Comparison of ENCODE assay signal across 25 mouse cellular contexts in the genomic region with DNA sequence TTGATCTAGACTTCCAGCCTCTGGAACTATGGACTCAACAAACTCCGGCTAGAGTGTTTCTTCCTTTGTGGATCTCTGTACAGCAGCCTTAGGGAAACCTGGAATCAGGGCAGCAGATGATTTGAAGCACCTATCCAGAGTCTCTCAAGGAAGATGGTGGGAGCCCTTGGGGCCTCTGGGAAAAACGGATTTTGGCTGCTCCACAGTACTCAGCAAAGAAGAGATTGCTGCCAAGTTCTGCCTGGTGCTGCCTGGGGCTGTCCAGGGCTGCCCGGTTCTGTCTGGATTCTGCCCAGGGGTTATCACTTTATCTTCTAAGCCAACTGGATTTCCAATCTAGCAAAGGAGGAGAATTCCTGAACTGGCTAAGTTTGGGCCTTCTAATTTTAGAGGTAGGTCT. TPM values are rescaled to one million over a fixed set of nuclear protein-coding genes. Genes with fewer than 3 reads are reported as not detected.
"Had no signal": no experiment of that assay in that cellular context is flagged by ENCODE, and none has a peak within 500 bp of the region (broad histone marks: within the 10 kb centered on the region; RNA-seq: fewer than 3 reads in every experiment).

No protein-coding gene starts in this region.

- H3K27me3 ChIP-seq: midbrain, embryonic 12.5 days; neural tube, embryonic 13.5 days; neural tube, embryonic 15.5 days; stomach, embryonic 15.5 days had no signal

- H3K36me3 ChIP-seq: midbrain, embryonic 10.5 days; midbrain, embryonic 12.5 days; neural tube, embryonic 13.5 days; neural tube, embryonic 15.5 days; stomach, embryonic 15.5 days had no signal

- H3K9ac ChIP-seq: liver, embryonic 14.5 days; lung, embryonic 14.5 days; midbrain, embryonic 12.5 days; neural tube, embryonic 13.5 days; neural tube, embryonic 15.5 days; stomach, embryonic 15.5 days had no signal

- H3K27ac ChIP-seq: liver, embryonic 14.5 days; midbrain, embryonic 10.5 days; midbrain, embryonic 12.5 days; neural tube, embryonic 13.5 days; neural tube, embryonic 15.5 days; stomach, embryonic 15.5 days had no signal

- H3K4me3 ChIP-seq: midbrain, embryonic 10.5 days; midbrain, embryonic 12.5 days; myocyte; neural tube, embryonic 13.5 days; neural tube, embryonic 15.5 days; stomach, embryonic 15.5 days had no signal

- DNase-seq: lung, adult 18-20 months; lung, embryonic 14.5 days; lung, postnatal 10 days; lung, postnatal 36 days; midbrain, embryonic 14.5 days; retina, postnatal 1 day; right cerebral cortex, adult 18-20 months; right cerebral cortex, postnatal 25 days; right cerebral cortex, postnatal 4 days; spleen, adult 18-20 months; thymus, adult 2 months; thymus, postnatal 25 days; thymus, postnatal 4 days had no signal

- H3K4me1 ChIP-seq: midbrain, embryonic 10.5 days; midbrain, embryonic 12.5 days; neural tube, embryonic 13.5 days; neural tube, embryonic 15.5 days; stomach, embryonic 15.5 days had no signal

- ATAC-seq: midbrain, embryonic 16.5 days had no signal

- H3K9me3 ChIP-seq: midbrain, embryonic 10.5 days; midbrain, embryonic 12.5 days; neural tube, embryonic 13.5 days; neural tube, embryonic 15.5 days; stomach, embryonic 15.5 days had no signal

- H3K4me2 ChIP-seq: lung, embryonic 14.5 days; midbrain, embryonic 12.5 days; neural tube, embryonic 13.5 days; neural tube, embryonic 15.5 days; stomach, embryonic 15.5 days had no signal

RNA-seq across cellular contexts. Expression of a gene that starts 51.7 kb away (rescaled TPM):
- polyA plus RNA-seq: liver, embryonic 14.5 days; liver, embryonic 16.5 days; lung, embryonic 14.5 days; midbrain, embryonic 10.5 days; midbrain, embryonic 12.5 days; midbrain, embryonic 14.5 days; midbrain, embryonic 16.5 days; myocyte; neural tube, embryonic 11.5 days; neural tube, embryonic 13.5 days; neural tube, embryonic 15.5 days; small intestine, adult 2 months; stomach, embryonic 15.5 days; urinary bladder, adult 2 months had no signal

RNA-seq across cellular contexts. Expression of a gene that starts 58.8 kb away (rescaled TPM):
- polyA plus RNA-seq: liver, embryonic 14.5 days; liver, embryonic 16.5 days; lung, embryonic 14.5 days; midbrain, embryonic 10.5 days; midbrain, embryonic 12.5 days; midbrain, embryonic 14.5 days; midbrain, embryonic 16.5 days; myocyte; neural tube, embryonic 11.5 days; neural tube, embryonic 13.5 days; neural tube, embryonic 15.5 days; small intestine, adult 2 months; thymus, adult 2 months had no signal
